Mouse (Mus musculus) left cerebral cortex, postnatal 25 days (tissue): ENCODE results near the gene Crb3. TPM values are rescaled to one million over a fixed set of nuclear protein-coding genes. Genes with fewer than 3 reads are reported as not detected.

Experiments
- DNase-seq, 2 experiments: peaks; one replicate each; pipeline ENCODE4 v3.0.0; 2022; ENCODE audit warnings: low spot score in 2 of 2, mixed read lengths in 1 of 2
- intact Hi-C: fragments of 180-260 bp; cut with DNase I; formaldehyde crosslinking; loops from one replicate; pipeline ENCODE4 v1.15.1; 2025
- total RNA-seq, 2 experiments: library from RNA; stranded (reverse); gene quantifications; 2 replicates each; pipeline ENCODE4 v1.2.3; 2021

Gene Crb3
- total RNA-seq, 2 experiments from 2014 or later, result 1.2 to 2.4 TPM

DNA sequence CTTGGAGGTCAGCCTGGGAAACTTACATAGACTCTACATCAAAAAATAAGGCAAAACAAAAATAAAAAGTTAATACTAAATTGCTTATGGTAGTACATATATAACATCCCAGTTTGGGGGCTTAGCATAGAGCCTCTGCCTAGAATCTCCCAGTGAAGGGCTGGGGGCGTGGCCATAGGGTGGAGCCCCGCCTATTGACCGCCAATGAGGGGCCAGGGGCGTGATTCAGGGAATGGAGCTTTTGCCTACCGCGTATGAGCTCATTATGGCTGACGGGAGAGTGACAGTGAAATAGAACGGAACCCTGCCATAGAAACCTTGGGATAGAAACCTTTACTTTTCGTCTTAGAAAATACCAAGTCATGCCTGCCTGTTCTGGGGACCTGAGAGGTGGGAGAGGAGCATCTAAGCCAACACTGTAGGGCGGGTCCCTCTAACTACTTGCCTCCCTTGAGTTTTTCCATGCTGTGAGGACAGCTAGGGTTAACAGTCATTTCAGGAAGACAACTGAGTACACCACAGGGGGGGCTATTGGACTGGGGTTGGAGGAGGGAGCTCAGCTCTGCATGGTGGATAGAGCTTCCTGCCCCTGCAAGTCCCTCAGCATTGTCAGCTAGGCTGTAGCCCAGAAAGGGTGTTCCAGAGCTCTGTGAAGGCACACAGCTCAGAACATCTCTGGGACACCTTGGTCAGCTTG is 40.9 kb downstream of the Crb3 start:
- DNase-seq, result no peak
- intact Hi-C loops, result no loop called here

DNA sequence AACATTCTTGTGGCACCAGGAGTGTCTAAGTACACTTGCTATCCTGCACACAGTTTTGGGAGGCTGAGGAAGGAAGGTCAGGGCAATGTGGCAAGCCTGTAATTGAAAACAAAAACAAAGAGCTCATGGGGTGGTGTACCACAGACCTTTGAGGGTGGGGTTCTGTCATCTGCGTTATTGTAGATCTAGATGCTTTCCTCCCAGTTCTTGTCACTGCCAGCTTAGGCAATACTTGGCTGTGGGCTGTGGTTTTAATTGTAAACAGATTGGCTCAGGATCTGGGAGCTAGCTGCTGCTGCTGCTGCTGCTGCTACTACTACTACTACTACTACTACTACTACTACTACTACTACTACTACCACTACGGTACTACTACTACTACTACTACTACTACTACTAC is 43.4 kb downstream of the Crb3 start:
- no peak for DNase-seq
- intact Hi-C loops, result no loop called here

DNA sequence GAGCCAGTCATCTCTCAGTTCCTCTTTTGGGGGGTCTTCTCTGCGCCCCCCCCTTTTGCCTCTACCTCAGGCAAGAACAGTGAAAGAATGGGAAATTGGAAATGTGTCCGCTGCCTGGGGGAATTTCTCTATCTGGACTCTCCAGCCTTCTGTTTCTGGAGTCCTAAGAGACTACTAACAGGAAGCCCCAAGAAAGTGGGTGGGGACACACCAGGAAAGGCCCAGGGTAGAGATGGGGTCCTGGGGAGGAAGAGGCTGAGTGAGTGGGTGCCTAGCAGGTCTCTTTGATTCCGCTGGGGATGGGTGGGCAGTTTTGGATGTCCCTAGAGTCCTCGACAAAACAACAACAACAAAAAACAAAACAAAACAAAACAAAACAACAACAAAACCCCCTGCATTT is 45.6 kb downstream of the Crb3 start:
- intact Hi-C loops, result no loop called here

DNA sequence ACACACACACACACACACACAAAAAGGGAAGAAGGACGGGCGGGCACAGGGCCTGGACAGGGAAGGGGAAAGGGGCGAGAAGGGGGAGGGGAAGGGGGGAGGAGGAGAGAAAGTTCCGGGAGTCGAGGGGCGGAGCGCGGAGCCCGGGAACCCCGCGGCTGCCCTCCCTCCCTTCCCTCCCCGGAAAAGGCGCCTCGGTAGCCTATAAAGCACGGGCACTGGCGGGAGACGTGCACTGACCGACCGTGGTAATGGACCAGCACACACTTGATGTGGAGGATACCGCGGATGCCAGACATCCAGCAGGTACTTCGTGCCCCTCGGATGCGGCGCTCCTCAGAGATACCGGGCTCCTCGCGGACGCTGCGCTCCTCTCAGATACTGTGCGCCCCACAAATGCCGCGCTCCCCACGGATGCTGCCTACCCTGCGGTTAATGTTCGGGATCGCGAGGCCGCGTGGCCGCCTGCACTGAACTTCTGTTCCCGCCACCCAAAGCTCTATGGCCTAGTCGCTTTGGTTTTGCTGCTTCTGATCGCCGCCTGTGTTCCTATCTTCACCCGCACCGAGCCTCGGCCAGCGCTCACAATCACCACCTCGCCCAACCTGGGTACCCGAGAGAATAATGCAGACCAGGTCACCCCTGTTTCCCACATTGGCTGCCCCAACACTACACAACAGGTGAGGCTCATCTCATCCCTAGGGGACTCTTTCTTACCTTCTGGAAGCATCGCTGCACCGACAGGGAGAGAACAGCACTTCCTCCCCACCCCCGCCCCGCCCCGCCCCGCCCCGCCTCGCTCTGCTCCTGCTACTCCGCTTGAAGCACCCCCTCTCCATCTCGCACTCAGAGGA is 46.5 kb downstream of the Crb3 start, which contains the start of gene Tnfsf9:
Gene Tnfsf9 (plus strand): TSS at position 145 of the 854 bp plus-strand sequence.
- DNase-seq, result peak in 1 of 2 experiments; percentile 41
- intact Hi-C loops, result no loop called here

More for the DNA sequence above, 45.6 kb downstream of the Crb3 start:
- no peak for DNase-seq

DNA sequence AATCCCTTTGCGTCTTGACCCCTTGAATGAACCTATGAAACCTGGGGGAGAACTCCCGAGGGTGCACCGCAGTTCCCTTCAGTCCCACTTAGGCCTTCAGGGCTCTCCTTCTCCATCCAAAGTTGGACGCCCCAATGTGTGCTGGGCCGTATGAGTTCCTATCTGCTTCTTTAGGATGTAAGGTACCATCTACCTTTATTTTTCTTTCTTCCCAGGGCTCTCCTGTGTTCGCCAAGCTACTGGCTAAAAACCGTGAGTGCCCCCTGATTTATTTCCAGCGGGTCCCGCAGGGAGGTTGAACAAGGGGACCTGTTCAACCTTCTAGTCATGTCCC is 47.1 kb downstream of the Crb3 start:
- intact Hi-C loops, result no loop called here

DNA sequence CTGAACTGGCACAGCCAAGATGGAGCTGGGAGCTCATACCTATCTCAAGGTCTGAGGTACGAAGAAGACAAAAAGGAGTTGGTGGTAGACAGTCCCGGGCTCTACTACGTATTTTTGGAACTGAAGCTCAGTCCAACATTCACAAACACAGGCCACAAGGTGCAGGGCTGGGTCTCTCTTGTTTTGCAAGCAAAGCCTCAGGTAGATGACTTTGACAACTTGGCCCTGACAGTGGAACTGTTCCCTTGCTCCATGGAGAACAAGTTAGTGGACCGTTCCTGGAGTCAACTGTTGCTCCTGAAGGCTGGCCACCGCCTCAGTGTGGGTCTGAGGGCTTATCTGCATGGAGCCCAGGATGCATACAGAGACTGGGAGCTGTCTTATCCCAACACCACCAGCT is 48.2 kb downstream of the Crb3 start:
- DNase-seq, result no peak
- intact Hi-C loops, result no loop called here

More for the DNA sequence above, 47.1 kb downstream of the Crb3 start:
- no peak for DNase-seq

DNA sequence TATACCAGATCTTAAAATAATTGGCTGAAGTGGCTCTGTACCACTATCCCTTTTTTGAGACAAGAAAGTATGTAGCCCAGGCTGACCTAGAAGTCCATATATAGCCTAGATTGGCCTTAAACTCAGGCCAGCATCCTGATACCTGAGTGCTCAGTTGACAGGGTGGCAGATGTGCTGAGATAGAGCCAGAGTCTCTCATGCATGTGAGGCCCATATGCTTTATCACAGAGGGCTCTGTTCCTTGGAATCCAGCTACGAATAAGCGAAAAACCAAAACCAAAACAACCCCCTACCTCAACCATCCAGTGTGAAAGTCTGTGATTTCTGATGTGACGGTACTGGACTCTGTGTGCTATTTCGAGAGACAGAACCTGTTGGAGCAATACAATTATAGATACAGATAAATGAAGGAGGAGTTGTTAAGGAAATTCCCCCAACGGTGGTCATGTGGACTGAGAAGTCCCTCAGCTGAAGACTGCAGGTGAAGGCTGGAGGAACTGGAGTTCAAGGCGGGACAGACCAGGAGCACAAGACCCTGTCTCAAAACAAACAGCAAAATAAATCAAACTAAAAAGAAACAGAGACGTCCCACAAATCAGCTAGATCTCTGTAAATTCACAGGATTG is 49.2 kb downstream of the Crb3 start:
- DNase-seq, result no peak
- intact Hi-C loops, result no loop called here

DNA sequence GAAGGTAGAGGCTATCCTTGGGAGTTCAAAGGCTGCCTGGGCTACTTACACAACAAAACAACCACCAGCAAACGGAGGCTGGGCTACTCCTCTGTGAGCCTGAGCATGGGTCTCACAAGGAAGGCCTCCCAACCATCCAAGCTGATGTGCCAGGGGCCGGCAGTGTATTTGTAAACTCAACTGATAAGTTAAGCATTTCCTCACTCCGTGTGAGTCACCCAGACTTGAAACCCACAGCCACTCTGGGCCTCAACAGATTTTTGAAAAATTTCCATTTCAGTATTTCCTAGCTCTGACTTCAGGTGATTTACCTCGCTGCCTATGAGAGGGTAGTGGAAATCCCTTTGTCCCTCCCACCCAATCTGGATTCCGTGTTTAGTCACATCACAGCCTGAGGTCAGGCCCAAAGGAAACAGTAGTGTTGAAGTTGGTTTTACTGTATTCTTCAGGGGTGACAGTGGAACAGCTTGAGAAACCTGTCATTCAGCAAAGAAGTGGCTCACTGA is 49.8 kb downstream of the Crb3 start:
- intact Hi-C loops, result no loop called here
- no peak for DNase-seq

DNA sequence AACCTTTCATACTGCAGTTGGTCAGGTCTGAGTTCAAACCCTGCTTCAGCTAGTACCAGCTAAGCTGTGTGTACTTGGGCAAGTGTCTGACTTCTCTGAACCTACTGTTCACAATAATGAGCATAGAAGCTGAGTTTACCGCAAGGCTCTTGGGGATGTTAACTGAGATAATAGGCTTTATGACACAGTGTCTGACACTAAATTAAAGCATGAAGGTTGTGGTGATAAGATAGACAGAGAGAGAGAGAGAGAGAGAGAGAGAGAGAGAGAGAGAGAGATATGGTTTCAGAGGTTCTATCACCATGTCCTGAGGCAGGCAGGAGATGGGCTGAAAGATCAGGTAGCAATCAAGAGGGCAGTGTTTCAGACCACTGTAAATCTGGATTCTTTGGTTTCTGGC is 51.1 kb downstream of the Crb3 start:
- intact Hi-C loops, result no loop called here
- no peak for DNase-seq

DNA sequence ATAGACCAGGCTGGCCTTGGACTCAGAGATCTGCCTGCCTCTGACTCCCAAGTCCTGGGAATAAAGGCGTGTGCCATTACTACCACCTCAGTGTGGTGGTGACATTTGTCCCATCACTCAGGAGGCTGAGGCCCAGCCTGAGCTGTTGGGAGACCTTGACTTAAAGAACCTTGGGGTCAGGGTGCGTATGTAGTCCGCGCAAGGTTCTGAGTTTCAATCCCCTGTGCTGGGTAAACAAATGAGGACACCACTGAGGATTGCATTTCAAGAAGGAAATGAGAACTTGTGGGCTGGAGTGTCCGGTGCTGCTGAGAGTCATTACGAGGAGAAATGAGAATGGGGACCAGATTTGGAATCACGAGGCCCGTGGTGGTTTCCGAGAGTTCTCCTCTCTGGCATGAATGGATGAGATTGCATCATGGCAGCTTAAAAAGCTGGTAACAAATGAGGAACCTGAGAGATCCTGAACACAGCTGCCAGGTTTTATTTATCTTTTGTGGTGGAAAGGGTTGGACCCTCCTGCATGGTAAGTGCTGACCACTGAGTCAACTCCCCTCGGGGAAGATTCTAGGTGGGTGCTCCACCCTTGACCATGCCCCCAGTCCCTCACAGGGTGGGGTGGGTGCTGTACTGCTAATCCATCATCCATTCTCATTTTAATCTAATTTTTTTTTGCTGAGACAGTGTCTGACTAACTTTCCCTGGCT is 54.0 kb downstream of the Crb3 start:
- DNase-seq, result no peak

More for the DNA sequence above, 54.0 kb downstream of the Crb3 start:
- intact Hi-C loops, result no loop called here

Other genes with a start within 250 kb of the Crb3 start
- 1 to 10 TPM; 2.1 to 3.9 TPM for gene Rfx2, start 228.1 kb upstream of the Crb3 start, total RNA-seq
- gene Acsbg2, start 184.7 kb upstream of the Crb3 start, total RNA-seq, result not detected
- not detected for gene 1700061G19Rik, start 183.6 kb upstream of the Crb3 start, total RNA-seq
- 10 to 100 TPM; 69.5 to 71.8 TPM for gene Mllt1, start 123.7 kb upstream of the Crb3 start, total RNA-seq
- not detected for gene Acer1, start 77.0 kb upstream of the Crb3 start, total RNA-seq
- gene Clpp, start 68.8 kb upstream of the Crb3 start, total RNA-seq, result 10 to 100 TPM; 56.1 to 67.9 TPM
- 10 to 100 TPM; 23.1 to 23.7 TPM for gene Alkbh7, start 61.8 kb upstream of the Crb3 start, total RNA-seq
- not detected for gene Pspn, start 59.1 kb upstream of the Crb3 start, total RNA-seq
- gene Gtf2f1, start 47.8 kb upstream of the Crb3 start, total RNA-seq, result 10 to 100 TPM; 53.7 to 58.9 TPM
- gene Gm17949, start 47.6 kb upstream of the Crb3 start, total RNA-seq, result under 1 TPM in 1 of 2 experiments, not detected in 1; 0.50 TPM
- 100 to 1,000 TPM; 103 to 110 TPM for gene Khsrp, start 27.6 kb upstream of the Crb3 start, total RNA-seq
- not detected for gene Slc25a41, start 17.5 kb upstream of the Crb3 start, total RNA-seq
- gene Slc25a23, start 758 bp downstream of the Crb3 start, total RNA-seq, result 100 to 1,000 TPM; 338 to 348 TPM
- gene Dennd1c, start 19.4 kb downstream of the Crb3 start, total RNA-seq, result 1 to 10 TPM in 1 of 2 experiments, under 1 TPM in 1; 0.78 to 2.2 TPM
- gene Tubb4a, start 28.7 kb downstream of the Crb3 start, total RNA-seq, result 100 to 1,000 TPM; 641 to 646 TPM
- 1 to 10 TPM in 1 of 2 experiments, not detected in 1; 1.2 TPM for gene Tnfsf9, start 46.2 kb downstream of the Crb3 start, total RNA-seq
- under 1 TPM in 1 of 2 experiments, not detected in 1; 0.44 TPM for gene Cd70, start 90.7 kb downstream of the Crb3 start, total RNA-seq
- gene Tnfsf14, start 135.1 kb downstream of the Crb3 start, total RNA-seq, result not detected
- gene C3, start 169.0 kb downstream of the Crb3 start, total RNA-seq, result under 1 TPM; 0.41 to 0.48 TPM
- gene Gpr108, start 189.3 kb downstream of the Crb3 start, total RNA-seq, result 10 to 100 TPM; 21.5 to 24.0 TPM
- 1 to 10 TPM; 6.5 to 7.3 TPM for gene Trip10, start 190.3 kb downstream of the Crb3 start, total RNA-seq
- gene Vav1, start 220.0 kb downstream of the Crb3 start, total RNA-seq, result 1 to 10 TPM; 2.9 to 4.3 TPM